Mouse (Mus musculus) forebrain, embryonic 10.5 days (tissue): ENCODE results near the gene Tnip2. TPM values are rescaled to one million over a fixed set of nuclear protein-coding genes. Genes with fewer than 3 reads are reported as not detected.
A peak's percentile ranks its signal among the peaks of the same experiment; 100 is the strongest.

Experiments used
- DNase-seq: peaks from one replicate; pipeline ENCODE4 v3.0.0-alpha.2; 2017; ENCODE audit warnings: low spot score; ENCODE audit errors: extremely low spot score
- H3K27ac ChIP-seq: fragments of 300-500 bp; sonication (generic); 2 replicates; pipeline ENCODE4 v1.5.1; 2016; ENCODE audit warnings: mild to moderate bottlenecking
- H3K27me3 ChIP-seq: fragments of 300-500 bp; sonication (generic); 2 replicates; pipeline ENCODE4 v1.6.1; 2016; ENCODE audit warnings: mild to moderate bottlenecking; ENCODE audit not compliant: poor library complexity, severe bottlenecking
- H3K36me3 ChIP-seq: fragments of 300-500 bp; sonication (generic); replicated peaks from 2 replicates; pipeline ENCODE4 v1.6.1; 2016; ENCODE audit warnings: mild to moderate bottlenecking, moderate library complexity
- H3K4me1 ChIP-seq: fragments of 300-500 bp; sonication (generic); 2 replicates; pipeline ENCODE4 v1.6.1; 2016
- H3K4me3 ChIP-seq: fragments of 300-500 bp; sonication (generic); 2 replicates; pipeline ENCODE4 v1.5.1; 2016; ENCODE audit warnings: mild to moderate bottlenecking, moderate library complexity
- H3K9me3 ChIP-seq: fragments of 300-500 bp; sonication (generic); 2 replicates; pipeline ENCODE4 v1.6.1; 2016; ENCODE audit warnings: mild to moderate bottlenecking, moderate library complexity
- WGBS: fragments of 180-500 bp; shearing (Covaris S2); methylation state at CpG from one replicate; pipeline ENCODE4 v1.1.7; 2016; 5-methylcytosine and 5-hydroxymethylcytosine counted together
- polyA plus RNA-seq: library from polyadenylated mRNA; unstranded; fragments of >200 nt; fragmentation: Nextera tagmentation; extraction: Ambion mirVana; gene quantifications from 2 replicates; pipeline ENCODE4 v1.2.1, GENCODE M21; 2016

Gene Tnip2
- polyA plus RNA-seq, 1 experiment from 2014 or later: 6.7 TPM

- no peaks in the 10 kb centered on the region for H3K9me3 ChIP-seq
- no peak overlapping the region for H3K27ac ChIP-seq
- H3K27me3 ChIP-seq: no peaks in the 10 kb centered on the region
- H3K36me3 ChIP-seq: no peaks in the 10 kb centered on the region
- WGBS: 85% methylated on average over 5 of the region's 5 CpGs
- DNase-seq: no peak
- no peak overlapping the region for H3K4me3 ChIP-seq
- peaks cover 3% of the 10 kb centered on the region; the same call in 1 of the 2 replicates for H3K4me1 ChIP-seq
These were observed 21.2 kb upstream of the Tnip2 start for GRCm38 (mm10) chr5:34534776-34535581.

GRCm38 (mm10) chr5:34533820-34534219, 20.0 kb upstream of the Tnip2 start:
- DNase-seq: no peak
- 80% methylated on average over 3 of the region's 3 CpGs for WGBS
- Histone ChIP-seq H3K27ac (no peak overlapping the region), H3K4me3 (no peak overlapping the region), H3K36me3 (no peaks in the 10 kb centered on the region), H3K9me3 (no peaks in the 10 kb centered on the region), H3K4me1 (peaks cover 3% of the 10 kb centered on the region; the same call in 1 of the 2 replicates), H3K27me3 (no peaks in the 10 kb centered on the region)

GRCm38 (mm10) chr5:34533066-34533465, 19.3 kb upstream of the Tnip2 start:
- no peak for DNase-seq
- no peaks in the 10 kb centered on the region for H3K4me1 ChIP-seq
- WGBS: 78% methylated on average over 5 of the region's 5 CpGs
- no peaks in the 10 kb centered on the region for H3K27me3 ChIP-seq
- no peaks in the 10 kb centered on the region for H3K36me3 ChIP-seq
- no peaks in the 10 kb centered on the region for H3K9me3 ChIP-seq
- H3K4me3 ChIP-seq: no peak overlapping the region
- H3K27ac ChIP-seq: no peak overlapping the region

- 58% methylated on average over 4 of the region's 4 CpGs for WGBS
- H3K4me1 ChIP-seq: peaks cover 11% of the 10 kb centered on the region
- H3K27ac ChIP-seq: no peak overlapping the region
- H3K27me3 ChIP-seq: peaks cover 16% of the 10 kb centered on the region
- H3K36me3 ChIP-seq: no peaks in the 10 kb centered on the region
- H3K9me3 ChIP-seq: no peaks in the 10 kb centered on the region
- H3K4me3 ChIP-seq: no peak overlapping the region
- DNase-seq: no peak
These were observed 16.9 kb upstream of the Tnip2 start for GRCm38 (mm10) chr5:34530687-34531086.

GRCm38 (mm10) chr5:34530116-34530515, 16.3 kb upstream of the Tnip2 start:
- no peaks in the 10 kb centered on the region for H3K36me3 ChIP-seq
- peaks cover 13% of the 10 kb centered on the region for H3K4me1 ChIP-seq
- peaks cover 16% of the 10 kb centered on the region for H3K27me3 ChIP-seq
- H3K27ac ChIP-seq: no peak overlapping the region
- H3K4me3 ChIP-seq: no peak overlapping the region
- WGBS: 81% methylated on average over 5 of the region's 5 CpGs
- no peaks in the 10 kb centered on the region for H3K9me3 ChIP-seq
- no peak for DNase-seq

GRCm38 (mm10) chr5:34528724-34529123, 14.9 kb upstream of the Tnip2 start:
- Histone ChIP-seq H3K27ac (no peak overlapping the region), H3K4me1 (peaks cover 13% of the 10 kb centered on the region), H3K9me3 (no peaks in the 10 kb centered on the region), H3K36me3 (no peaks in the 10 kb centered on the region), H3K4me3 (no peak overlapping the region), H3K27me3 (peaks cover 21% of the 10 kb centered on the region)
- 87% methylated on average over 5 of the region's 5 CpGs for WGBS
- no peak for DNase-seq

GRCm38 (mm10) chr5:34527352-34527751, 13.6 kb upstream of the Tnip2 start:
- WGBS: 85% methylated on average over 2 of the region's 2 CpGs
- H3K27ac ChIP-seq: no peak overlapping the region
- H3K4me1 ChIP-seq: peaks cover 13% of the 10 kb centered on the region
- H3K27me3 ChIP-seq: peaks cover 21% of the 10 kb centered on the region
- no peak for DNase-seq
- no peaks in the 10 kb centered on the region for H3K36me3 ChIP-seq
- H3K9me3 ChIP-seq: no peaks in the 10 kb centered on the region
- H3K4me3 ChIP-seq: no peak overlapping the region

GRCm38 (mm10) chr5:34526477-34526775, 12.6 kb upstream of the Tnip2 start:
- no peaks in the 10 kb centered on the region for H3K9me3 ChIP-seq
- peak overlapping the region; percentile 66 for H3K4me3 ChIP-seq
- WGBS: 35% methylated on average over 5 of the region's 5 CpGs
- H3K27ac ChIP-seq: no peak overlapping the region
- DNase-seq: no peak
- peaks cover 21% of the 10 kb centered on the region for H3K27me3 ChIP-seq
- peaks cover 13% of the 10 kb centered on the region for H3K4me1 ChIP-seq
- no peaks in the 10 kb centered on the region for H3K36me3 ChIP-seq

GRCm38 (mm10) chr5:34525663-34526476, 12.1 kb upstream of the Tnip2 start, which contains the start of gene Sh3bp2:
Gene Sh3bp2, plus strand, starts transcription at chr5:34525838.
- H3K4me1 ChIP-seq: peaks cover 13% of the 10 kb centered on the region
- no peaks in the 10 kb centered on the region for H3K9me3 ChIP-seq
- H3K27ac ChIP-seq: peak within 1 kb of the TSS; percentile 75
- peak within 1 kb of the TSS; percentile 66 for H3K4me3 ChIP-seq
- peaks cover 21% of the 10 kb centered on the region for H3K27me3 ChIP-seq
- no peaks in the 10 kb centered on the region for H3K36me3 ChIP-seq
- peak; percentile 90 for DNase-seq
- WGBS: 2% methylated on average over 38 of the region's 38 CpGs

GRCm38 (mm10) chr5:34524511-34524910, 10.7 kb upstream of the Tnip2 start:
- Histone ChIP-seq H3K27me3 (peaks cover 21% of the 10 kb centered on the region), H3K4me3 (no peak overlapping the region)
- no peak for DNase-seq

GRCm38 (mm10) chr5:34523958-34524485, 10.2 kb upstream of the Tnip2 start:
- WGBS: 57% methylated on average over 4 of the region's 4 CpGs

More at GRCm38 (mm10) chr5:34524511-34524910, 10.7 kb upstream of the Tnip2 start:
- Histone ChIP-seq H3K27ac (no peak overlapping the region), H3K36me3 (no peaks in the 10 kb centered on the region), H3K9me3 (no peaks in the 10 kb centered on the region), H3K4me1 (peaks cover 16% of the 10 kb centered on the region)

GRCm38 (mm10) chr5:34521337-34521736, 7.5 kb upstream of the Tnip2 start:
- peaks cover 9% of the 10 kb centered on the region for H3K27me3 ChIP-seq
- H3K4me3 ChIP-seq: no peak overlapping the region
- no peaks in the 10 kb centered on the region for H3K9me3 ChIP-seq
- no peak overlapping the region; the same call in 1 of the 2 replicates for H3K27ac ChIP-seq
- no peak for DNase-seq
- H3K4me1 ChIP-seq: peaks cover 12% of the 10 kb centered on the region
- WGBS: 85% methylated on average over 3 of the region's 3 CpGs
- H3K36me3 ChIP-seq: no peaks in the 10 kb centered on the region

More at GRCm38 (mm10) chr5:34523958-34524485, 10.2 kb upstream of the Tnip2 start:
- Histone ChIP-seq H3K9me3 (no peaks in the 10 kb centered on the region), H3K27me3 (peaks cover 21% of the 10 kb centered on the region), H3K4me3 (no peak overlapping the region), H3K4me1 (peaks cover 16% of the 10 kb centered on the region), H3K36me3 (no peaks in the 10 kb centered on the region), H3K27ac (no peak overlapping the region)
- DNase-seq: no peak
